ENCODE assay signal across 7 mouse cellular contexts in genomic region chr11:50931021-50931420, GRCm38 (mm10). TPM values are rescaled to one million over a fixed set of nuclear protein-coding genes. Genes with fewer than 3 reads are reported as not detected.
A peak's percentile ranks its signal among the peaks of the same experiment; 100 is the strongest.
DNase-seq lines count a peak whose midpoint lies in the region; ATAC-seq and TF ChIP-seq lines count a peak whose summit lies in the region.

No protein-coding gene starts in this region.

- H3K27ac ChIP-seq in lung, embryonic 15.5 days = peak overlapping the region; percentile 56; the same call in 1 of the 2 replicates
- no peak overlapping the region for H3K27ac ChIP-seq in embryonic fibroblast, embryonic 13.5 days (ENCODE audit: insufficient read depth, low read length)
- H3K27ac ChIP-seq in hindbrain, embryonic 14.5 days = peak overlapping the region; percentile 81
- peak overlapping the region; percentile 52 for H3K27ac ChIP-seq in midbrain, embryonic 12.5 days (replicated peaks)

- TF ChIP-seq CTCF in embryonic fibroblast, embryonic 13.5 days (IDR thresholded peaks at IDR 0.05; ENCODE audit: borderline replicate concordance, insufficient read depth, low read length) = no peak

- H3K27me3 ChIP-seq in lung, embryonic 15.5 days = peaks cover 4% of the 10 kb centered on the region; the same call in 1 of the 2 replicates
- H3K27me3 ChIP-seq in hindbrain, embryonic 14.5 days (ENCODE audit: control insufficient read depth, insufficient read depth, low read length) = no peaks in the 10 kb centered on the region
- peaks cover 4% of the 10 kb centered on the region; the same call in 1 of the 2 replicates for H3K27me3 ChIP-seq in midbrain, embryonic 12.5 days

- H3K9ac ChIP-seq in lung, embryonic 15.5 days = peak overlapping the region; percentile 72
- peak overlapping the region; percentile 73 for H3K9ac ChIP-seq in hindbrain, embryonic 14.5 days
- H3K9ac ChIP-seq in midbrain, embryonic 12.5 days (replicated peaks) = peak overlapping the region; percentile 70

- H3K4me1 ChIP-seq in lung, embryonic 15.5 days = peaks cover 10% of the 10 kb centered on the region
- H3K4me1 ChIP-seq in embryonic fibroblast, embryonic 13.5 days (ENCODE audit: control insufficient read depth, insufficient read depth, low read length) = no peaks in the 10 kb centered on the region
- H3K4me1 ChIP-seq in hindbrain, embryonic 14.5 days (replicated peaks; ENCODE audit: control insufficient read depth, insufficient read depth, low read length) = peaks cover 5% of the 10 kb centered on the region; the same call in 1 of the 2 replicates
- H3K4me1 ChIP-seq in midbrain, embryonic 12.5 days = peaks cover 13% of the 10 kb centered on the region; the same call in 1 of the 2 replicates

- H3K4me2 ChIP-seq in lung, embryonic 15.5 days = peak overlapping the region; percentile 94
- H3K4me2 ChIP-seq in hindbrain, embryonic 14.5 days (replicated peaks) = peak overlapping the region; percentile 86
- peak overlapping the region; percentile 88 for H3K4me2 ChIP-seq in midbrain, embryonic 12.5 days (replicated peaks)

- 0% methylated on average over 16 of the region's 16 CpGs for WGBS in lung, embryonic 15.5 days
- under 1% methylated on average over 16 of the region's 16 CpGs for WGBS in hindbrain, embryonic 14.5 days
- WGBS in midbrain, embryonic 12.5 days = 4% methylated on average over 16 of the region's 16 CpGs

- H3K4me3 ChIP-seq in lung, embryonic 15.5 days = peak overlapping the region; percentile 79
- peak overlapping the region; percentile 59 for H3K4me3 ChIP-seq in embryonic fibroblast, embryonic 13.5 days (ENCODE audit: insufficient read depth, low read length)
- H3K4me3 ChIP-seq in hindbrain, embryonic 14.5 days (replicated peaks; ENCODE audit: low read length) = peak overlapping the region; percentile 55
- peak overlapping the region; percentile 58 for H3K4me3 ChIP-seq in midbrain, embryonic 12.5 days

- peak; percentile 48 for ATAC-seq in lung, embryonic 15.5 days (ENCODE audit: borderline replicate concordance, extremely low read depth, low FRiP score, low TSS enrichment)
- peak; percentile 67 for ATAC-seq in hindbrain, embryonic 14.5 days (ENCODE audit: low FRiP score)
- ATAC-seq in midbrain, embryonic 12.5 days (ENCODE audit: low FRiP score, low read depth) = no peak; the same call in 1 of the 2 replicates

- no peak for TF ChIP-seq POLR2A in embryonic fibroblast, embryonic 13.5 days (IDR thresholded peaks at IDR 0.05; ENCODE audit: low read depth, low read length)

- no peaks in the 10 kb centered on the region for H3K36me3 ChIP-seq in lung, embryonic 15.5 days
- no peaks in the 10 kb centered on the region for H3K36me3 ChIP-seq in hindbrain, embryonic 14.5 days (replicated peaks; ENCODE audit: control insufficient read depth, insufficient read depth)
- H3K36me3 ChIP-seq in midbrain, embryonic 12.5 days = no peaks in the 10 kb centered on the region

- DNase-seq in lung, postnatal 25 days (ENCODE audit: low spot score) = no peak
- peak; percentile 40 for DNase-seq in hindbrain, embryonic 14.5 days (ENCODE audit: low spot score)
- DNase-seq in urinary bladder, postnatal 4 days (ENCODE audit: low spot score in 2 of 2) = no peak
- DNase-seq in retina, postnatal 1 day = no peak

- H3K9me3 ChIP-seq in lung, embryonic 15.5 days = no peaks in the 10 kb centered on the region
- no peaks in the 10 kb centered on the region for H3K9me3 ChIP-seq in hindbrain, embryonic 14.5 days (ENCODE audit: control insufficient read depth, low read length)
- no peaks in the 10 kb centered on the region for H3K9me3 ChIP-seq in midbrain, embryonic 12.5 days

RNA-seq across cellular contexts. Expression of gene Zfp354b, which starts 0.4 kb away (rescaled TPM):
- 1.3 and 1.4 TPM in 2 replicates for polyA plus RNA-seq in lung, embryonic 15.5 days (2015; fragmentation: Nextera tagmentation; extraction: Ambion mirVana)
- 1.6 and 2.2 TPM in 2 replicates for polyA plus RNA-seq in embryonic fibroblast, embryonic 13.5 days (2011; ENCODE audit: insufficient read length, low read depth, missing spikeins)
- polyA plus RNA-seq in hindbrain, embryonic 14.5 days (2014; fragmentation: Nextera tagmentation; extraction: Ambion mirVana) = 5.1 and 5.5 TPM in 2 replicates
- polyA plus RNA-seq in midbrain, embryonic 12.5 days (2016; fragmentation: Nextera tagmentation; extraction: Ambion mirVana) = 2.1 and 2.4 TPM in 2 replicates

RNA-seq across cellular contexts. Expression of gene 4933414I15Rik, which starts 12.5 kb away (rescaled TPM):
- not detected in 2 replicates for polyA plus RNA-seq in lung, embryonic 15.5 days (2015; fragmentation: Nextera tagmentation; extraction: Ambion mirVana)
- polyA plus RNA-seq in embryonic fibroblast, embryonic 13.5 days (2011; ENCODE audit: insufficient read length, low read depth, missing spikeins) = not detected in 2 replicates
- not detected in 2 replicates for polyA plus RNA-seq in hindbrain, embryonic 14.5 days (2014; fragmentation: Nextera tagmentation; extraction: Ambion mirVana)
- polyA plus RNA-seq in midbrain, embryonic 12.5 days (2016; fragmentation: Nextera tagmentation; extraction: Ambion mirVana) = not detected in 2 replicates

RNA-seq across cellular contexts. Expression of gene Zfp2, which starts 15.1 kb away (rescaled TPM):
- polyA plus RNA-seq in lung, embryonic 15.5 days (2015; fragmentation: Nextera tagmentation; extraction: Ambion mirVana) = 13.0 and 13.3 TPM in 2 replicates
- 4.2 and 4.9 TPM in 2 replicates for polyA plus RNA-seq in embryonic fibroblast, embryonic 13.5 days (2011; ENCODE audit: insufficient read length, low read depth, missing spikeins)
- polyA plus RNA-seq in hindbrain, embryonic 14.5 days (2014; fragmentation: Nextera tagmentation; extraction: Ambion mirVana) = 46.5 and 50.9 TPM in 2 replicates
- polyA plus RNA-seq in midbrain, embryonic 12.5 days (2016; fragmentation: Nextera tagmentation; extraction: Ambion mirVana) = 37.4 and 40.2 TPM in 2 replicates

RNA-seq across cellular contexts. Expression of gene Prop1, which starts 22.5 kb away (rescaled TPM):
- polyA plus RNA-seq in lung, embryonic 15.5 days (2015; fragmentation: Nextera tagmentation; extraction: Ambion mirVana) = not detected in 2 replicates
- polyA plus RNA-seq in embryonic fibroblast, embryonic 13.5 days (2011; ENCODE audit: insufficient read length, low read depth, missing spikeins) = not detected in 2 replicates
- polyA plus RNA-seq in hindbrain, embryonic 14.5 days (2014; fragmentation: Nextera tagmentation; extraction: Ambion mirVana) = not detected in 2 replicates
- not detected in 2 replicates for polyA plus RNA-seq in midbrain, embryonic 12.5 days (2016; fragmentation: Nextera tagmentation; extraction: Ambion mirVana)

RNA-seq across cellular contexts. Expression of gene Olfr1378, which starts 35.3 kb away (rescaled TPM):
- polyA plus RNA-seq in lung, embryonic 15.5 days (2015; fragmentation: Nextera tagmentation; extraction: Ambion mirVana) = not detected in 2 replicates
- polyA plus RNA-seq in embryonic fibroblast, embryonic 13.5 days (2011; ENCODE audit: insufficient read length, low read depth, missing spikeins) = not detected in 2 replicates
- polyA plus RNA-seq in hindbrain, embryonic 14.5 days (2014; fragmentation: Nextera tagmentation; extraction: Ambion mirVana) = not detected in 2 replicates
- not detected in 2 replicates for polyA plus RNA-seq in midbrain, embryonic 12.5 days (2016; fragmentation: Nextera tagmentation; extraction: Ambion mirVana)
